Mouse (Mus musculus) CH12.LX (cell line): ENCODE measurements around the gene Popdc3. TPM values are rescaled to one million over a fixed set of nuclear protein-coding genes. Genes with fewer than 3 reads are reported as not detected.

ENCODE experiments used
- DNase-seq: peaks from one replicate; pipeline ENCODE4 v3.0.0-alpha.2; 2013; ENCODE audit errors: extremely low read depth
- H3K27ac ChIP-seq: 2 replicates; pipeline ENCODE4 v1.5.1; 2012; ENCODE audit warnings: low read depth, mild to moderate bottlenecking, control low read depth, moderate library complexity; ENCODE audit not compliant: insufficient read depth
- H3K27me3 ChIP-seq: replicated peaks from 2 replicates; pipeline ENCODE3; 2012; ENCODE audit warnings: inconsistent platforms
- H3K36me3 ChIP-seq, 2 experiments: replicated peaks in 1 of 2; 2 replicates each; pipeline versions ENCODE3 to v1.6.1; 2012; ENCODE audit warnings: inconsistent platforms in 1 of 2, low read length in 1 of 2, mild to moderate bottlenecking in 1 of 2, mixed read lengths in 1 of 2, moderate library complexity in 1 of 2; ENCODE audit not compliant: control insufficient read depth in 1 of 2, insufficient read depth in 1 of 2
- H3K4me1 ChIP-seq, 2 experiments: 2 replicates each; pipeline ENCODE4 v1.6.1; 2012; ENCODE audit warnings: inconsistent platforms in 1 of 2, moderate library complexity in 1 of 2; ENCODE audit not compliant: insufficient read depth in 2 of 2, control insufficient read depth in 1 of 2
- H3K4me2 ChIP-seq: 2 replicates; pipeline ENCODE4 v1.6.1; 2012; ENCODE audit warnings: low read depth, mild to moderate bottlenecking, control low read depth; ENCODE audit not compliant: poor library complexity, insufficient read depth, severe bottlenecking
- H3K4me3 ChIP-seq, 3 experiments: fragments of 150-350 bp in 1 of 3; sonication (generic) in 1 of 3; replicated peaks in 1 of 3; 2 replicates each; pipeline versions ENCODE3 to v1.5.1; 2011 to 2012; ENCODE audit warnings: low read depth in 2 of 3, low read length in 2 of 3, mild to moderate bottlenecking in 2 of 3, moderate library complexity in 2 of 3, control low read depth in 1 of 3, improper control_type of control experiment in 1 of 3, inconsistent platforms in 1 of 3, mixed read lengths in 1 of 3; ENCODE audit not compliant: poor library complexity in 1 of 3
- H3K79me2 ChIP-seq: replicated peaks from 2 replicates; pipeline ENCODE4 v1.6.1; 2012; ENCODE audit warnings: mild to moderate bottlenecking, moderate library complexity; ENCODE audit not compliant: control insufficient read depth, poor library complexity, insufficient read depth, severe bottlenecking; ENCODE audit errors: extremely low read depth
- H3K9ac ChIP-seq: 2 replicates; pipeline ENCODE4 v1.6.1; 2012; ENCODE audit warnings: low read depth, mild to moderate bottlenecking, control low read depth, moderate library complexity; ENCODE audit not compliant: insufficient read depth
- H3K9me3 ChIP-seq: replicated peaks from 2 replicates; pipeline ENCODE3; 2012; ENCODE audit warnings: low read length, inconsistent platforms, mixed read lengths
- CTCF ChIP-seq, 2 experiments: IDR thresholded peaks in 1 of 2; conservative IDR thresholded peaks in 1 of 2; 2 replicates each; pipeline ENCODE4 v1.5.1; 2011 to 2012; ENCODE audit warnings: low read depth in 2 of 2, low read length in 2 of 2, improper control_type of control experiment in 1 of 2, inconsistent platforms in 1 of 2, mild to moderate bottlenecking in 1 of 2, moderate library complexity in 1 of 2
- HCFC1 ChIP-seq: IDR thresholded peaks from 2 replicates; pipeline ENCODE4 v1.6.1; 2012; ENCODE audit warnings: low read depth, mild to moderate bottlenecking, inconsistent platforms, low read length, improper control_type of control experiment
- JUN ChIP-seq: IDR thresholded peaks from 2 replicates; pipeline ENCODE4 v1.6.1; 2011; ENCODE audit warnings: low read depth, mild to moderate bottlenecking, low read length, improper control_type of control experiment, moderate library complexity; ENCODE audit not compliant: insufficient read depth
- KAT2A ChIP-seq: IDR thresholded peaks from 2 replicates; pipeline ENCODE4 v1.6.1; 2012; ENCODE audit warnings: low read length, improper control_type of control experiment, inconsistent platforms; ENCODE audit not compliant: insufficient replicate concordance
- NRF1 ChIP-seq: IDR thresholded peaks from 2 replicates; pipeline ENCODE4 v1.6.1; 2014; ENCODE audit warnings: low read depth, mild to moderate bottlenecking, inconsistent platforms, low read length, improper control_type of control experiment, moderate library complexity
- POLR2AphosphoS2 ChIP-seq: IDR thresholded peaks from 2 replicates; pipeline ENCODE4 v1.6.1; 2011; ENCODE audit warnings: low read depth, low read length, improper control_type of control experiment
- ZKSCAN1 ChIP-seq: IDR thresholded peaks from 2 replicates; pipeline ENCODE4 v1.6.1; 2012; ENCODE audit warnings: low read depth, inconsistent platforms, low read length, improper control_type of control experiment, borderline replicate concordance
- dilution Hi-C: fragments of 300-500 bp; cut with MboI; formaldehyde crosslinking; loops from 2 replicates; pipeline ENCODE4 v1.14.3; 2020; ENCODE audit warnings: low sequenced_read_pairs; ENCODE audit not compliant: extremely low pct_unique_long_range_greater_than_20kb, extremely low pct_ligation_motif_present
- in situ Hi-C: fragments of 300-500 bp; cut with MboI; formaldehyde crosslinking; loops from 3 replicates; pipeline ENCODE4 v1.14.3; 2019; ENCODE audit warnings: low sequenced_read_pairs, low pct_ligation_motif_present, low pct_unique_long_range_greater_than_20kb, mixed read lengths
- polyA plus RNA-seq: library from polyadenylated mRNA; unstranded; fragments of >175 nt; gene quantifications from 2 replicates; pipeline ENCODE4 v1.2.1, GENCODE M21; 2012; ENCODE audit warnings: low read depth; ENCODE audit not compliant: insufficient read length
- total RNA-seq, 2 experiments: library from RNA; depleted of rRNA; stranded (reverse); fragments of 300-350 nt in 1 of 2; fragments of >200 nt in 1 of 2; gene quantifications; 2 replicates each; pipeline ENCODE4 v1.2.3; 2012 to 2014

Gene Popdc3
- total and polyA plus RNA-seq, 3 experiments: 0.04 to 0.24 (median 0.24) TPM

DNA sequence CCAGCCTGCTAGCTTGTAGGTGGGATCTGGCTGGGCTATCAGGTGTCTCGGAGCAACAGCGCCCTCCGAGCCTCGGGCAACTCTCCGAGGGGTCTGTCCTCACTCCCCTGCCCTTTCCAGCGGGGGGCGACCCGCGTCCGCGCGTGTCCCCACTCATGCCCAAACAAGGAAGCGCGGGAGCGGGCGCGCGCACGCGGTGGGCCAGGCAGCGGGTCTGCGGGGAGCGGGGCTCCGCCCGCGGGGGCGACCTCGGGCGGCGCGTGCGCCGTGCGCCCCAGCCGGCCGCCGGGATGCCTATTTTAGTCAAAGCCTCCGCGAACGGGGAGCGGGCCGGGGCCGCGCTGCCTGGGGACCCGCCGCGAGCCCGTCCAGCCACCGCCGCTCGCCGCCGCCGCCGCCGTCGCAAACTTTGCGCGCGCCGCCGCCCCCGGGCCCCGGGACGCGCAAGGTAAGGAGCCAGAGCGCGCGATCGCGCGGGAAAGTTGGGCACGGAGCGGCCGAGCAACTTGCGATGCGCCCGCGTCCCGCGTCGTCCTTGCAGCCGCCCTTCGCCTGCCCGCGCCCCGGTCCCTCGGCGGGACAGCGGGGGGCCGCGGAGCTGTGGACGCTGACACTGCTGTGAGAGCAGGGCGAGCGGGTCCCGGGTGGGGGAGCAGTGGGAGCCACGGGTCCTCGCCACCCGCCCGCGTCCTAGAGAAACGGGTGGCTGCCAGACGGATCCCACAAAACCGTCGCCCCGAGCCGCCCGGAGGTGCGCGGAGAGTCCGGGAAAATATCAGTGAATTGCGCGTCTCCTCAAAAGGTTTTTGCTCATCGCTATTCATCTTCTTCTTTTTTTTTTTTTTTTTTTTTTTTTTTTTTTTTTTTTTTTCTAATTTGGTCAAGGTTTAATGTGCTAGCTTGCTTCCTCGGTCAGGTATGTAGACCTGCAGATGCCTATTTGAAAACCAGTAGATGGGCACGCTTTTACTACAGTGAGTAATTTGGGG lies 157.8 kb downstream of the Popdc3 start, which contains the start of gene Bves:
Gene Bves (plus strand): TSS at position 339 of the 989 bp plus-strand sequence.
- H3K9ac ChIP-seq: no peak within 1 kb of the TSS
- DNase-seq: no peak
- no peaks in the 10 kb centered on the region for H3K36me3 ChIP-seq
- H3K27ac ChIP-seq: no peak within 1 kb of the TSS
- H3K9me3 ChIP-seq: peaks cover 5% of the 10 kb centered on the region
- H3K4me1 ChIP-seq: no peaks in the 10 kb centered on the region
- no peak within 1 kb of the TSS for H3K4me3 ChIP-seq
- H3K4me2 ChIP-seq: no peak within 1 kb of the TSS
- dilution Hi-C loops: no loop called here
- no peaks in the 10 kb centered on the region for H3K27me3 ChIP-seq
- H3K79me2 ChIP-seq: no peaks in the 10 kb centered on the region
- no peak for TF ChIP-seq HCFC1
- in situ Hi-C loops: no loop called here

DNA sequence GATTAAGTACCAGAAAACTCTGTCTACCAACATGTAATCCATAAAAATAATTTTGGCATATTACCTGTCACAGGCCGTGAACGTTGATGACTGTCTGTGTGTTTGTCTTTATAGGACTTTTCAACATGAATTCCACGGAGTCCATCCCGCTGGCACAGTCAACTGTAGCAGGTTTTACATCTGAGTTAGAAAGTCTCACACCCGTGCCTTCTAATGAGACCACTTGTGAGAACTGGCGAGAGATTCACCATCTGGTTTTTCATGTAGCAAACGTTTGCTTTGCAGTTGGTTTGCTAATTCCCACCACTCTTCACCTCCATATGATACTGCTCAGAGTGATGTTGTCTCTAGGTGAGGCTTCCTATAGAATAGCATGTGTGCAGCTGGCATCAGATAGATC lies 161.2 kb downstream of the Popdc3 start:
- in situ Hi-C loops (no loop called here), dilution Hi-C loops (no loop called here)
- no peaks in the 10 kb centered on the region for H3K79me2 ChIP-seq
- H3K4me2 ChIP-seq: no peak overlapping the region
- no peaks in the 10 kb centered on the region for H3K4me1 ChIP-seq
- H3K27me3 ChIP-seq: no peaks in the 10 kb centered on the region
- H3K27ac ChIP-seq: no peak overlapping the region
- H3K4me3 ChIP-seq: no peak overlapping the region
- H3K36me3 ChIP-seq: no peaks in the 10 kb centered on the region
- DNase-seq: no peak
- peaks cover 5% of the 10 kb centered on the region for H3K9me3 ChIP-seq
- TF ChIP-seq NRF1: no peak
- TF ChIP-seq POLR2AphosphoS2: no peak
- TF ChIP-seq CTCF (conservative IDR thresholded peaks at IDR 0.05 in 1 of 2, IDR thresholded peaks at IDR 0.05 in 1 of 2; ENCODE audit: low read depth in 2 of 2, low read length in 2 of 2): no peak
- no peak for TF ChIP-seq KAT2A
- no peak for TF ChIP-seq ZKSCAN1
- no peak for TF ChIP-seq JUN
- TF ChIP-seq, all 38 proteins: peak for 0
- no peak overlapping the region for H3K9ac ChIP-seq

DNA sequence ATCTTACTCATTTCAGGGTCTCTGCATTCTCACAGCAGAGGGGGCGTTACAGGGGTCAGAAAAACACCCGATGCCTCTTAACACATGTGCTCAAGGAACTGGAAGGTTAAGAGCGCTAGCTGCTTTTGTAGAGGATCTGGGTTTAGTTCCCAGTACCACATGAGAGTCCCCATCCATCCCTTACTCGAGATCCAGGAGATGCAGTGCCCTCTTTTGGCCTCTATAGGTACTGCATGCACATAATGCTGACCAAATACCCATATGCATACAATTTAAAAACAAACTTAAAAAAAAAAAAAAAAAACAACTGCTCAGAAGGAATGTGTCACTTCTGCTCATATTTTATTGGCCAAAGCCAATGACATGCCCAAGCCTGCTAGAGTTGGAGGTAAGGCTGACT lies 166.5 kb downstream of the Popdc3 start:
- in situ Hi-C loops: no loop called here
- no peak overlapping the region for H3K27ac ChIP-seq
- DNase-seq: no peak
- H3K4me2 ChIP-seq: no peak overlapping the region
- TF ChIP-seq CTCF (conservative IDR thresholded peaks at IDR 0.05 in 1 of 2, IDR thresholded peaks at IDR 0.05 in 1 of 2; ENCODE audit: low read depth in 2 of 2, low read length in 2 of 2) (peak in 1 of 2 experiments; percentile 27; a peak in 2 of 4 replicates), HCFC1 (no peak)
- TF ChIP-seq, all 38 proteins: peak for 1
- no peaks in the 10 kb centered on the region for H3K79me2 ChIP-seq
- H3K9me3 ChIP-seq: no peaks in the 10 kb centered on the region
- no peaks in the 10 kb centered on the region for H3K36me3 ChIP-seq
- H3K4me1 ChIP-seq: no peaks in the 10 kb centered on the region
- dilution Hi-C loops: no loop called here
- no peak overlapping the region for H3K4me3 ChIP-seq
- H3K27me3 ChIP-seq: no peaks in the 10 kb centered on the region
- H3K9ac ChIP-seq: no peak overlapping the region
